Mouse (Mus musculus) limb, embryonic 11.5 days (tissue): ENCODE results near the gene Ly6g5b. TPM values are rescaled to one million over a fixed set of nuclear protein-coding genes. Genes with fewer than 3 reads are reported as not detected.

Source experiments
- ATAC-seq: fragments of 200-750 bp; cut with Nextera tagmentation; 2 replicates; pipeline ENCODE4 v1.8.0; 2017; ENCODE audit warnings: low read depth; ENCODE audit not compliant: insufficient number of reproducible peaks, low FRiP score, low TSS enrichment
- DNase-seq: peaks from one replicate; pipeline ENCODE4 v3.0.0-alpha.2; 2015; ENCODE audit warnings: low spot score
- H3K27ac ChIP-seq: fragments of 300-500 bp; sonication (generic); replicated peaks from 2 replicates; pipeline ENCODE4 v1.5.1; 2014; ENCODE audit warnings: low read depth, mild to moderate bottlenecking, low read length
- H3K27me3 ChIP-seq: fragments of 300-500 bp; sonication (generic); 2 replicates; pipeline ENCODE4 v1.6.1; 2014; ENCODE audit warnings: mild to moderate bottlenecking, low read length, mixed read lengths; ENCODE audit not compliant: control insufficient read depth, insufficient read depth
- H3K36me3 ChIP-seq: fragments of 300-500 bp; sonication (generic); 2 replicates; pipeline ENCODE4 v1.6.1; 2014; ENCODE audit warnings: mild to moderate bottlenecking, low read length, moderate library complexity, mixed read lengths; ENCODE audit not compliant: control insufficient read depth, insufficient read depth
- H3K4me1 ChIP-seq: fragments of 300-500 bp; sonication (generic); 2 replicates; pipeline ENCODE4 v1.6.1; 2014; ENCODE audit warnings: low read length, mixed read lengths; ENCODE audit not compliant: control insufficient read depth, insufficient read depth
- H3K4me2 ChIP-seq: fragments of 300-500 bp; sonication (generic); 2 replicates; pipeline ENCODE4 v1.6.1; 2014; ENCODE audit warnings: low read depth, mild to moderate bottlenecking, moderate library complexity; ENCODE audit not compliant: severe bottlenecking
- H3K4me3 ChIP-seq: fragments of 300-500 bp; sonication (generic); 2 replicates; pipeline ENCODE4 v1.5.1; 2014; ENCODE audit warnings: low read depth, low read length
- H3K9ac ChIP-seq: fragments of 300-500 bp; sonication (generic); 2 replicates; pipeline ENCODE4 v1.6.1; 2014; ENCODE audit warnings: mild to moderate bottlenecking, low read length
- H3K9me3 ChIP-seq: fragments of 300-500 bp; sonication (generic); 2 replicates; pipeline ENCODE4 v1.6.1; 2016; ENCODE audit warnings: low read length; ENCODE audit not compliant: control insufficient read depth
- WGBS: fragments of 180-500 bp; shearing (Covaris S2); extraction: QIAGEN DNeasy Blood & Tissue Kit; methylation state at CpG from one replicate; pipeline ENCODE4 v1.1.7; 2014; 5-methylcytosine and 5-hydroxymethylcytosine counted together
- polyA plus RNA-seq: library from polyadenylated mRNA; unstranded; fragments of >200 nt; fragmentation: Nextera tagmentation; extraction: Ambion mirVana; gene quantifications from 2 replicates; pipeline ENCODE4 v1.2.1, GENCODE M21; 2014

Ly6g5b gene
- polyA plus RNA-seq, 1 experiment from 2014 or later: 0.75 TPM

DNA sequence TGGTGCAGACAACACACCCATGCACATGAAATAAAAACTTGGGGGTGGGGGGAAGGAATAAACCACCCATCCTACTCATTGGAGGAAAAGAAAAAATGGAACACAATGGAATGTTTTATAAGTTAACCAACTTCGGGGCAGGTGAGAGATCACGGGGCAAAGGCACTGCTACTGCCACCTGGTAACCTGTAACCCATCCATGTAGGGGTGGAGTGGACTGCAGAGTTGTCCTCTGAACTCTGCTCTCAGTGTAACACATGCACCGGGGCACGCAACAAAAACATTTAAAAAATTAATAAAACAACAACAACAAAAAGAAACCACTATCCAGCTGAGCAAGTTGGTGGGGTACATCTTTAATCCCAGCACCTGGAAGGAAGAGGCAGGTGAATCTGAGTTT, 36.9 kb upstream of the Ly6g5b start:
- H3K27ac ChIP-seq: no peak overlapping the region
- no peak overlapping the region for H3K4me3 ChIP-seq
- no peaks in the 10 kb centered on the region for H3K4me1 ChIP-seq
- H3K9me3 ChIP-seq: no peaks in the 10 kb centered on the region
- no peak overlapping the region for H3K9ac ChIP-seq
- no peaks in the 10 kb centered on the region for H3K27me3 ChIP-seq
- ATAC-seq: no peak
- WGBS: 94% methylated on average over 4 of the region's 4 CpGs
- H3K4me2 ChIP-seq: no peak overlapping the region
- no peak for DNase-seq
- H3K36me3 ChIP-seq: peaks cover 70% of the 10 kb centered on the region

- no peak overlapping the region for H3K4me2 ChIP-seq
Measured at GRCm38 (mm10) chr17:35147922-35148639, 32.9 kb upstream of the Ly6g5b start.

GRCm38 (mm10) chr17:35147348-35147747, 32.1 kb upstream of the Ly6g5b start:
- no peak overlapping the region for H3K4me3 ChIP-seq
- no peak overlapping the region for H3K4me2 ChIP-seq
- no peaks in the 10 kb centered on the region; the same call in 1 of the 2 replicates for H3K9me3 ChIP-seq
- no peak overlapping the region for H3K27ac ChIP-seq
- 43% methylated on average over 3 of the region's 3 CpGs for WGBS
- H3K27me3 ChIP-seq: no peaks in the 10 kb centered on the region
- no peak overlapping the region for H3K9ac ChIP-seq
- H3K36me3 ChIP-seq: peaks cover 64% of the 10 kb centered on the region
- peak; percentile 50 for DNase-seq
- no peaks in the 10 kb centered on the region for H3K4me1 ChIP-seq
- ATAC-seq: no peak

More at GRCm38 (mm10) chr17:35147922-35148639, 32.9 kb upstream of the Ly6g5b start:
- H3K9ac ChIP-seq: no peak overlapping the region
- WGBS: 75% methylated on average over 5 of the region's 5 CpGs
- no peak overlapping the region for H3K27ac ChIP-seq
- H3K4me1 ChIP-seq: no peaks in the 10 kb centered on the region
- H3K27me3 ChIP-seq: no peaks in the 10 kb centered on the region
- no peak overlapping the region for H3K4me3 ChIP-seq
- no peaks in the 10 kb centered on the region; the same call in 1 of the 2 replicates for H3K9me3 ChIP-seq
- H3K36me3 ChIP-seq: peaks cover 64% of the 10 kb centered on the region
- ATAC-seq (no peak), DNase-seq (no peak)

DNA sequence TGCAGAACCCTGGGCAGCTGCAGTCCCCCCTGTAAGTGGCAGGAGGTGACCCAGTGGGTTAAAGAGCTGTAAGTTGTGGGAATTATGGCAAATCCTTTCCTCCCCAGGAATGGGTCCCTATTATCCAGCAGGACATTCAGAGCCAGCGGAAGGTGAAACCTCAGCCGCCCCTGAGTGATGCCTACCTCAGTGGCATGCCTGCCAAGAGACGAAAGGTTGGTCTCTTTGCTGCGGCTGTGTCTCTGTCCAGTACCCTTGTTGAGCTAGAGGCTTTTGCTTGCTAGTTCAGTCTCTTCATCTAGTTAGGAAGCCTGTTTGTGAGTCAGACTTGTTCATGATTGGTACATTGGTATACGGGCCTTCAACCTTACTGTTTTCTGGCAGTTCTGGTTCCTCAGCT, 30.9 kb upstream of the Ly6g5b start:
- H3K4me1 ChIP-seq: no peaks in the 10 kb centered on the region
- no peak for ATAC-seq

DNA sequence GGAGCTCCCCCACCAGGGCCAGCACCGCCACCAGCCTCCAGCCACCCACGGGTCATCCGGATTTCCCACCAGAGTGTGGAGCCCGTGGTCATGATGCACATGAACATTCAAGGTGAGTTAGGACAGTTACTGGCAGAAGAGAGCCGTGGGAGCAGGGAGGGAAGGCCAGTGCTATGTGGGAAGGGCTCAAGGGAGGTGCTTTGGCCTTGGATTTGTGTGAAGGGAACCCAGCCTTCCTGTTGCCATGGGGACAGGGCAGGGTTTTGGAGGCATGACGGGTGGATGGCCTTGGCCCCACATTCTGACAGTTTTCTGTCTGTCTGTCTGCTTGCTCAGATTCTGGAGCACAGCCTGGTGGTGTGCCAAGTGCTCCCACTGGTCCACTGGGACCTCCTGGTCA, 26.7 kb upstream of the Ly6g5b start:
- WGBS: 95% methylated on average over 6 of the region's 6 CpGs
- H3K4me3 ChIP-seq: no peak overlapping the region

More for the DNA sequence above, 30.9 kb upstream of the Ly6g5b start:
- Histone ChIP-seq H3K9ac (no peak overlapping the region), H3K27me3 (no peaks in the 10 kb centered on the region), H3K27ac (no peak overlapping the region), H3K4me2 (no peak overlapping the region), H3K36me3 (peaks cover 69% of the 10 kb centered on the region), H3K9me3 (no peaks in the 10 kb centered on the region; the same call in 1 of the 2 replicates), H3K4me3 (no peak overlapping the region)
- no peak for DNase-seq
- 92% methylated on average over 5 of the region's 5 CpGs for WGBS

GRCm38 (mm10) chr17:35140490-35140996, 25.3 kb upstream of the Ly6g5b start:
- Histone ChIP-seq H3K27me3 (no peaks in the 10 kb centered on the region), H3K9ac (no peak overlapping the region), H3K4me1 (peaks cover 8% of the 10 kb centered on the region), H3K4me3 (no peak overlapping the region), H3K36me3 (peaks cover 65% of the 10 kb centered on the region), H3K27ac (no peak overlapping the region), H3K9me3 (no peaks in the 10 kb centered on the region; the same call in 1 of the 2 replicates), H3K4me2 (no peak overlapping the region)
- 87% methylated on average over 16 of the region's 16 CpGs for WGBS
- no peak for DNase-seq
- ATAC-seq: no peak

More for the DNA sequence above, 26.7 kb upstream of the Ly6g5b start:
- Histone ChIP-seq H3K9ac (no peak overlapping the region), H3K27ac (no peak overlapping the region), H3K36me3 (peaks cover 74% of the 10 kb centered on the region), H3K9me3 (no peaks in the 10 kb centered on the region; the same call in 1 of the 2 replicates), H3K4me1 (peaks cover 1% of the 10 kb centered on the region; the same call in 1 of the 2 replicates), H3K27me3 (no peaks in the 10 kb centered on the region), H3K4me2 (no peak overlapping the region)
- no peak for DNase-seq
- ATAC-seq: no peak

DNA sequence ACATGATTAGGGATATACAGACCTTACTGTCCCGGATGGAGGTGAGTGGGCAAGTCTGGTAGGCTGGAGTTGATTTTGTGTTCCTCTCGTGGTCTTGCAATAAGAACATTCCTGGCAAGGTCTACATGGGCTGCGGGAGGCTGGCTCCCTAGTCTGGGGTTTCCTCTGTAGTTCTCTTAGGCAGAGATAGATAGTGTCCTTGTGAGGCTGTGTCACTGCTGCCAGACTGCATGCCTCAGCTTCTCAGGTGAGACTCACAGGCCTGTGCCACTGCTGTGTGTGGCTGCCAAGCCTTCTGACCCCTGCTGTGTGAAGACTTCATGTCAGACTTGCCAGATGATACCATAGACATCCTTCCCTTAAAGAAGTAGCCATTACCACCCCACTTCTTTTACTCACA, 24.0 kb upstream of the Ly6g5b start:
- H3K9ac ChIP-seq: no peak overlapping the region
- H3K4me3 ChIP-seq: no peak overlapping the region
- H3K9me3 ChIP-seq: no peaks in the 10 kb centered on the region; the same call in 1 of the 2 replicates
- H3K27ac ChIP-seq: no peak overlapping the region
- ATAC-seq: no peak
- H3K4me1 ChIP-seq: peaks cover 8% of the 10 kb centered on the region
- WGBS: 93% methylated on average over 3 of the region's 3 CpGs
- DNase-seq: no peak
- H3K4me2 ChIP-seq: no peak overlapping the region
- H3K27me3 ChIP-seq: no peaks in the 10 kb centered on the region
- H3K36me3 ChIP-seq: peaks cover 52% of the 10 kb centered on the region

GRCm38 (mm10) chr17:35135591-35136320, 20.5 kb upstream of the Ly6g5b start:
- H3K4me2 ChIP-seq: peak overlapping the region; percentile 62
- H3K9me3 ChIP-seq: no peaks in the 10 kb centered on the region
- peak overlapping the region; percentile 62 for H3K4me3 ChIP-seq
- ATAC-seq (peak; percentile 61; the same call in 1 of the 2 replicates), DNase-seq (no peak)
- H3K9ac ChIP-seq: peak overlapping the region; percentile 64
- H3K36me3 ChIP-seq: peaks cover 22% of the 10 kb centered on the region
- H3K4me1 ChIP-seq: peaks cover 8% of the 10 kb centered on the region
- no peaks in the 10 kb centered on the region for H3K27me3 ChIP-seq
- H3K27ac ChIP-seq: peak overlapping the region; percentile 81
- WGBS: under 1% methylated on average over 40 of the region's 43 CpGs
